In genomic region chr1:136626141-136626540, GRCm38 (mm10) we compare ENCODE assay signal across 8 mouse cellular contexts. TPM values are rescaled to one million over a fixed set of nuclear protein-coding genes. Genes with fewer than 3 reads are reported as not detected.
DNase-seq lines count a peak whose midpoint lies in the region; ATAC-seq and TF ChIP-seq lines count a peak whose summit lies in the region.
"Had no signal": no experiment of that assay in that cellular context is flagged by ENCODE, and none has a peak within 500 bp of the region (broad histone marks: within the 10 kb centered on the region; RNA-seq: fewer than 3 reads in every experiment).

No protein-coding gene starts in this region.

- H3K36me3 ChIP-seq in lung, embryonic 14.5 days (ENCODE audit: insufficient read depth): peaks cover 32% of the 10 kb centered on the region
- peaks cover 26% of the 10 kb centered on the region for H3K36me3 ChIP-seq in embryonic facial prominence, embryonic 15.5 days
- H3K36me3 ChIP-seq in limb, embryonic 10.5 days: peaks cover 55% of the 10 kb centered on the region

- TF ChIP-seq POLR2A in olfactory bulb, adult 2 months (IDR thresholded peaks at IDR 0.05; ENCODE audit: insufficient read depth, low read depth, low read length): no peak

- H3K27me3 ChIP-seq in lung, embryonic 14.5 days (ENCODE audit: insufficient read depth, low read length): no peaks in the 10 kb centered on the region
- no peaks in the 10 kb centered on the region for H3K27me3 ChIP-seq in embryonic facial prominence, embryonic 15.5 days
- H3K27me3 ChIP-seq in limb, embryonic 10.5 days (ENCODE audit: low read depth, poor library complexity, severe bottlenecking): no peaks in the 10 kb centered on the region

- peak overlapping the region; percentile 94 for H3K4me3 ChIP-seq in lung, embryonic 14.5 days (ENCODE audit: low read depth, low read length)
- peak overlapping the region; percentile 87 for H3K4me3 ChIP-seq in embryonic facial prominence, embryonic 15.5 days (replicated peaks)
- peak overlapping the region; percentile 82 for H3K4me3 ChIP-seq in limb, embryonic 10.5 days
- H3K4me3 ChIP-seq in olfactory bulb, adult 2 months (ENCODE audit: insufficient read depth, low read depth, low read length): peak overlapping the region; percentile 89

- TF ChIP-seq CTCF in lung, embryonic 14.5 days (IDR thresholded peaks at IDR 0.05; ENCODE audit: low read depth): no peak
- TF ChIP-seq CTCF in olfactory bulb, adult 2 months (IDR thresholded peaks at IDR 0.05; ENCODE audit: insufficient read depth, low read depth, low read length): no peak

- DNase-seq in lung, embryonic 14.5 days: no peak
- DNase-seq in lung, postnatal 25 days (ENCODE audit: low spot score): no peak
- DNase-seq in limb, embryonic 10.5 days (ENCODE audit: low spot score): no peak
- DNase-seq in urinary bladder, adult 18-20 months (ENCODE audit: low spot score in 2 of 2): no peak
- DNase-seq in thymus, postnatal 25 days: no peak
- DNase-seq: lung, postnatal 14 days had no signal

- H3K9ac ChIP-seq in lung, embryonic 14.5 days: peak overlapping the region; percentile 94
- H3K9ac ChIP-seq in embryonic facial prominence, embryonic 15.5 days: 0 out of 2 replicates have a peak overlapping the region, but pooled peaks have one; percentile 96

- no peak for ATAC-seq in lung, embryonic 14.5 days (ENCODE audit: insufficient read depth)
- ATAC-seq in embryonic facial prominence, embryonic 15.5 days (ENCODE audit: insufficient number of reproducible peaks, low FRiP score, low TSS enrichment, low read depth): no peak

- H3K9me3 ChIP-seq in lung, embryonic 14.5 days (ENCODE audit: low read depth, low read length): no peaks in the 10 kb centered on the region
- no peaks in the 10 kb centered on the region for H3K9me3 ChIP-seq in embryonic facial prominence, embryonic 15.5 days (replicated peaks)
- no peaks in the 10 kb centered on the region for H3K9me3 ChIP-seq in limb, embryonic 10.5 days (replicated peaks)

- H3K4me2 ChIP-seq in lung, embryonic 14.5 days: peak overlapping the region; percentile 84
- peak overlapping the region; percentile 84 for H3K4me2 ChIP-seq in embryonic facial prominence, embryonic 15.5 days (replicated peaks)

- 82% methylated on average over 7 of the region's 7 CpGs for WGBS in lung, embryonic 14.5 days
- 89% methylated on average over 7 of the region's 7 CpGs for WGBS in embryonic facial prominence, embryonic 15.5 days
- 93% methylated on average over 7 of the region's 7 CpGs for WGBS in limb, embryonic 10.5 days
- WGBS in olfactory bulb, adult 2 months: 73% methylated on average over 7 of the region's 7 CpGs

- H3K4me1 ChIP-seq in lung, embryonic 14.5 days (ENCODE audit: insufficient read depth): peaks cover 14% of the 10 kb centered on the region
- H3K4me1 ChIP-seq in embryonic facial prominence, embryonic 15.5 days: peaks cover 28% of the 10 kb centered on the region
- peaks cover 37% of the 10 kb centered on the region for H3K4me1 ChIP-seq in limb, embryonic 10.5 days
- peaks cover 5% of the 10 kb centered on the region for H3K4me1 ChIP-seq in olfactory bulb, adult 2 months (ENCODE audit: control insufficient read depth, insufficient read depth, low read length)

- no peak overlapping the region for H3K27ac ChIP-seq in lung, embryonic 14.5 days (ENCODE audit: low read depth)
- H3K27ac ChIP-seq in embryonic facial prominence, embryonic 15.5 days (replicated peaks): no peak overlapping the region
- H3K27ac ChIP-seq in limb, embryonic 10.5 days: no peak overlapping the region; the same call in 1 of the 2 replicates
- H3K27ac ChIP-seq in olfactory bulb, adult 2 months (ENCODE audit: insufficient read depth, low read depth, low read length): no peak overlapping the region

RNA-seq across cellular contexts. Expression of gene Zfp281, which starts 1.4 kb away (rescaled TPM):
- polyA plus RNA-seq in lung, embryonic 14.5 days (2014; fragmentation: Nextera tagmentation; extraction: Ambion mirVana): 26.7 and 27.5 TPM in 2 replicates
- polyA plus RNA-seq in embryonic facial prominence, embryonic 15.5 days (2015; fragmentation: Nextera tagmentation; extraction: Ambion mirVana): 18.4 and 19.2 TPM in 2 replicates
- 31.2 and 32.4 TPM in 2 replicates for polyA plus RNA-seq in limb, embryonic 10.5 days (2016; fragmentation: Nextera tagmentation; extraction: Ambion mirVana)
- polyA plus RNA-seq in olfactory bulb, adult 2 months (2012; ENCODE audit: insufficient read depth, insufficient read length, low replicate concordance, missing spikeins): 92.8 TPM in 1 of 2 replicates, not detected in the other
